Mouse (Mus musculus) kidney, postnatal 14 days (tissue): ENCODE measurements around the gene Nts.
"Not testable (repeated sequence)": the region's sequence is repeated elsewhere in the genome, so short reads cannot be mapped to it uniquely, and the experiment has no call there.

Experiments used
- DNase-seq: peaks from one replicate; pipeline ENCODE4 v3.0.0; 2022; ENCODE audit warnings: mixed read lengths

Nts gene

GRCm38 (mm10) chr10:102490386-102490785, at the start of gene Nts:
Nts (minus strand) TSS chr10:102490486.
- DNase-seq: no peak

- no peak for DNase-seq
Observed at GRCm38 (mm10) chr10:102527901-102528300, 37.6 kb upstream of the Nts start.

- no peak for DNase-seq
Observed at GRCm38 (mm10) chr10:102514159-102514558, 23.9 kb upstream of the Nts start.

GRCm38 (mm10) chr10:102511807-102512461, 21.6 kb upstream of the Nts start, which contains the start of gene Rassf9:
Rassf9 (plus strand) TSS chr10:102512222.
- DNase-seq: peak; percentile 81

GRCm38 (mm10) chr10:102511461-102511806, 21.1 kb upstream of the Nts start:
- DNase-seq: no peak

- no peak for DNase-seq
Observed at GRCm38 (mm10) chr10:102507386-102507785, 17.1 kb upstream of the Nts start.

- peak; percentile 62 for DNase-seq
Observed at GRCm38 (mm10) chr10:102498754-102499153, 8.5 kb upstream of the Nts start.

- peak; percentile 48 for DNase-seq
Observed at GRCm38 (mm10) chr10:102491792-102492191, 1.5 kb upstream of the Nts start.

GRCm38 (mm10) chr10:102469412-102469811, 20.9 kb downstream of the Nts start:
- no peak for DNase-seq

GRCm38 (mm10) chr10:102451756-102452155, 38.5 kb downstream of the Nts start:
- DNase-seq: peak; percentile 25

- peak; percentile 58 for DNase-seq
Observed at GRCm38 (mm10) chr10:102449449-102449848, 40.8 kb downstream of the Nts start.

GRCm38 (mm10) chr10:102444912-102445556, 45.3 kb downstream of the Nts start:
- no peak for DNase-seq

- DNase-seq: not testable (repeated sequence)
Observed at GRCm38 (mm10) chr10:102435467-102435866, 54.8 kb downstream of the Nts start.

- peak; percentile 23 for DNase-seq
Observed at GRCm38 (mm10) chr10:102435048-102435447, 55.2 kb downstream of the Nts start.
